Mouse (Mus musculus) brain, adult 10 weeks (tissue): ENCODE data around the gene Sh2d1b2. TPM values are rescaled to one million over a fixed set of nuclear protein-coding genes. Genes with fewer than 3 reads are reported as not detected.

ENCODE experiments used
- polyA plus RNA-seq: library from polyadenylated mRNA; stranded (reverse); fragments of 350-450 nt; fragmentation: Illumina TruSeq; extraction: RNeasy Lipid Tissue Mini Kit (QIAGEN cat#74804); gene quantifications from one replicate; pipeline ENCODE4 v1.2.3, GENCODE M21; 2015; ENCODE audit warnings: low read depth, low replicate concordance

The Sh2d1b2 gene
- polyA plus RNA-seq, result not detected

GRCm38 (mm10) chr1:170232688-170233087 lies at the start of gene Sh2d1b2:
Sh2d1b2 (plus strand) TSS chr1:170232749.

GRCm38 (mm10) chr1:170214757-170215522 lies 17.6 kb upstream of the Sh2d1b2 start, which contains the start of gene Uhmk1:
Uhmk1 (minus strand) TSS chr1:170215397.

GRCm38 (mm10) chr1:170277016-170277415 lies 44.5 kb downstream of the Sh2d1b2 start, which contains the start of gene Sh2d1b1:
Sh2d1b1 (plus strand) TSS chr1:170277320.

Other genes with a start within 250 kb of the Sh2d1b2 start
- gene Ddr2, start 122.0 kb upstream of the Sh2d1b2 start, polyA plus RNA-seq, result 3.4 TPM
- 56.7 TPM for gene Uap1, start 57.8 kb upstream of the Sh2d1b2 start, polyA plus RNA-seq
- gene Uhmk1, start 17.4 kb upstream of the Sh2d1b2 start, polyA plus RNA-seq, result 92.2 TPM
- not detected for gene Sh2d1b1, start 44.6 kb downstream of the Sh2d1b2 start, polyA plus RNA-seq
- 2.1 TPM for gene Gm7694, start 73.6 kb downstream of the Sh2d1b2 start, polyA plus RNA-seq
- gene Spata46, start 76.1 kb downstream of the Sh2d1b2 start, polyA plus RNA-seq, result not detected